Comparison of ENCODE assay signal across 10 mouse cellular contexts in the genomic region with DNA sequence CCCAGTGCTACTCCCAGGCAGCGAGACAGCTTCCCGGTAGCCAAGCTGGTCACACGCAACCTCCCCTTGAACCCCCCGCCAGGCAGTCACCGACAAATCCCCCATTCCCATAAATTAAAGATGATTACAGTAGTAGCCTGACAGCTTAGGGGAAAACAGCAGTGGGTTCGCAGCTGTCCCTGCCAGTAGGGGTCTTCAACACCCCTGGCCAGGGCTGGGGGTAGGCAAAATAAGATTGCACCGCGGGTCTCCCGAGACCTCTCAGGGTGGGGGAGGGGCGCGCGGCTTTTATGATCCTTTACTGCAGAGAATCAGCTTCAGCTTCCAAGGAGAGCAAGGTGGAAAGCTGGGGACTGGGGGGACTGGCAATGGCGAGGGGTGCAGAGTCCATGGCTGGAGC. TPM values are rescaled to one million over a fixed set of nuclear protein-coding genes. Genes with fewer than 3 reads are reported as not detected.
DNase-seq lines count a peak whose midpoint lies in the region; ATAC-seq and TF ChIP-seq lines count a peak whose summit lies in the region.
"Had no signal": no experiment of that assay in that cellular context is flagged by ENCODE, and none has a peak within 500 bp of the region (broad histone marks: within the 10 kb centered on the region; RNA-seq: fewer than 3 reads in every experiment).

No protein-coding gene starts in this region.

- TF ChIP-seq CTCF in kidney, postnatal 0 days (IDR thresholded peaks at IDR 0.05; ENCODE audit: low read depth), result no peak
- TF ChIP-seq CTCF in hindbrain, postnatal 0 days (IDR thresholded peaks at IDR 0.05; ENCODE audit: low read depth), result no peak
- no peak for TF ChIP-seq CTCF in left cerebral cortex, adult 2 months (IDR thresholded peaks at IDR 0.05)

- peak overlapping the region; percentile 44 for H3K4me2 ChIP-seq in kidney, postnatal 0 days (ENCODE audit: low read length)
- H3K4me2 ChIP-seq in embryonic facial prominence, embryonic 15.5 days (replicated peaks), result 0 out of 2 replicates have a peak overlapping the region, but pooled peaks have one; percentile 8
- peak overlapping the region; percentile 46 for H3K4me2 ChIP-seq in hindbrain, postnatal 0 days (ENCODE audit: low read depth, low read length)
- peak overlapping the region; percentile 55 for H3K4me2 ChIP-seq in neural tube, embryonic 11.5 days (ENCODE audit: low read depth)

- no peak overlapping the region for H3K4me3 ChIP-seq in kidney, postnatal 0 days (replicated peaks; ENCODE audit: low read depth, low read length)
- no peak overlapping the region for H3K4me3 ChIP-seq in embryonic facial prominence, embryonic 15.5 days (replicated peaks)
- H3K4me3 ChIP-seq in hindbrain, postnatal 0 days (ENCODE audit: low read length), result no peak overlapping the region
- peak overlapping the region; percentile 17; the same call in 1 of the 2 replicates for H3K4me3 ChIP-seq in neural tube, embryonic 11.5 days (ENCODE audit: low read depth, low read length)
- H3K4me3 ChIP-seq in left cerebral cortex, adult 2 months, result no peak overlapping the region

- no peak for ATAC-seq in kidney, postnatal 0 days (replicated peaks; ENCODE audit: low FRiP score, low read depth)
- ATAC-seq in embryonic facial prominence, embryonic 15.5 days (ENCODE audit: insufficient number of reproducible peaks, low FRiP score, low TSS enrichment, low read depth), result no peak
- ATAC-seq in hindbrain, postnatal 0 days, result no peak
- no peak for ATAC-seq in neural tube, embryonic 11.5 days (ENCODE audit: insufficient read depth, low FRiP score, low TSS enrichment)

- peaks cover 35% of the 10 kb centered on the region for H3K4me1 ChIP-seq in kidney, postnatal 0 days (replicated peaks; ENCODE audit: insufficient read depth, low read length)
- H3K4me1 ChIP-seq in embryonic facial prominence, embryonic 15.5 days, result peaks cover 58% of the 10 kb centered on the region
- peaks cover 24% of the 10 kb centered on the region for H3K4me1 ChIP-seq in hindbrain, postnatal 0 days (ENCODE audit: insufficient read depth, low read length)
- H3K4me1 ChIP-seq in neural tube, embryonic 11.5 days (ENCODE audit: control insufficient read depth, insufficient read depth, low read length), result peaks cover 23% of the 10 kb centered on the region

- peaks cover 10% of the 10 kb centered on the region for H3K27me3 ChIP-seq in kidney, postnatal 0 days (ENCODE audit: insufficient read depth, low read length)
- H3K27me3 ChIP-seq in embryonic facial prominence, embryonic 15.5 days, result peaks cover 24% of the 10 kb centered on the region
- H3K27me3 ChIP-seq in hindbrain, postnatal 0 days (ENCODE audit: insufficient read depth, low read length), result 0 out of 2 replicates have a peak, but pooled peaks cover 4% of the 10 kb centered on the region
- H3K27me3 ChIP-seq in neural tube, embryonic 11.5 days (ENCODE audit: control insufficient read depth, insufficient read depth, low read length), result 0 out of 2 replicates have a peak, but pooled peaks cover 2% of the 10 kb centered on the region

- no peaks in the 10 kb centered on the region for H3K9me3 ChIP-seq in kidney, postnatal 0 days (replicated peaks; ENCODE audit: low read length)
- H3K9me3 ChIP-seq in embryonic facial prominence, embryonic 15.5 days (replicated peaks), result no peaks in the 10 kb centered on the region
- no peaks in the 10 kb centered on the region for H3K9me3 ChIP-seq in hindbrain, postnatal 0 days (ENCODE audit: low read length)
- no peaks in the 10 kb centered on the region for H3K9me3 ChIP-seq in neural tube, embryonic 11.5 days (ENCODE audit: control insufficient read depth, low read length)

- H3K9ac ChIP-seq in kidney, postnatal 0 days (ENCODE audit: low read depth, low read length), result no peak overlapping the region
- no peak overlapping the region for H3K9ac ChIP-seq in embryonic facial prominence, embryonic 15.5 days
- H3K9ac ChIP-seq in hindbrain, postnatal 0 days (replicated peaks; ENCODE audit: low read length), result peak overlapping the region; percentile 44; the same call in 1 of the 2 replicates
- H3K9ac ChIP-seq in neural tube, embryonic 11.5 days (ENCODE audit: low read length), result peak overlapping the region; percentile 45

- intact Hi-C loops in left cerebral cortex, adult 2 months (cut with DNase I), result no loop called here

- peak; percentile 35 for DNase-seq in kidney, postnatal 0 days (ENCODE audit: low spot score)
- DNase-seq in kidney, adult 18-20 months, result no peak
- no peak for DNase-seq in hindbrain, postnatal 0 days (ENCODE audit: low spot score)
- peak; percentile 67 for DNase-seq in neural tube, embryonic 11.5 days (ENCODE audit: low spot score)
- DNase-seq in left cerebral cortex, adult 2 months (ENCODE audit: extremely low spot score in 1 of 2, low spot score in 2 of 2), result no peak
- DNase-seq in spleen, postnatal 4 days (ENCODE audit: low spot score in 2 of 2), result no peak
- DNase-seq: gastrocnemius, postnatal 14 days; lung, postnatal 14 days had no signal

- H3K27ac ChIP-seq in kidney, postnatal 0 days, result no peak overlapping the region
- H3K27ac ChIP-seq in embryonic facial prominence, embryonic 15.5 days (replicated peaks), result no peak overlapping the region
- no peak overlapping the region for H3K27ac ChIP-seq in hindbrain, postnatal 0 days
- H3K27ac ChIP-seq in neural tube, embryonic 11.5 days (ENCODE audit: low read depth, low read length), result no peak overlapping the region
- no peak overlapping the region for H3K27ac ChIP-seq in left cerebral cortex, adult 2 months

- H3K36me3 ChIP-seq in kidney, postnatal 0 days (ENCODE audit: insufficient read depth, low read length), result no peaks in the 10 kb centered on the region
- H3K36me3 ChIP-seq in embryonic facial prominence, embryonic 15.5 days, result no peaks in the 10 kb centered on the region
- H3K36me3 ChIP-seq in hindbrain, postnatal 0 days (ENCODE audit: insufficient read depth, low read length), result no peaks in the 10 kb centered on the region
- no peaks in the 10 kb centered on the region for H3K36me3 ChIP-seq in neural tube, embryonic 11.5 days (ENCODE audit: control insufficient read depth, insufficient read depth, low read length)

- 6% methylated on average over 13 of the region's 13 CpGs for WGBS in kidney, postnatal 0 days
- WGBS in embryonic facial prominence, embryonic 15.5 days, result 5% methylated on average over 13 of the region's 13 CpGs
- WGBS in hindbrain, postnatal 0 days, result 2% methylated on average over 13 of the region's 13 CpGs
- 1% methylated on average over 13 of the region's 13 CpGs for WGBS in neural tube, embryonic 11.5 days

RNA-seq across cellular contexts. Expression of a gene that starts 4.4 kb away (rescaled TPM):
- polyA plus RNA-seq in kidney, postnatal 0 days (2015; fragmentation: Nextera tagmentation; extraction: Ambion mirVana), result 13.9 and 14.3 TPM in 2 replicates
- polyA plus RNA-seq in embryonic facial prominence, embryonic 15.5 days (2015; fragmentation: Nextera tagmentation; extraction: Ambion mirVana), result 11.1 and 12.3 TPM in 2 replicates
- total RNA-seq in hindbrain, postnatal 0 days (2014; rRNA removed), result 1.8 and 2.0 TPM in 2 replicates
- polyA plus RNA-seq in hindbrain, postnatal 0 days (2015; fragmentation: Nextera tagmentation; extraction: Ambion mirVana), result 0.69 and 0.73 TPM in 2 replicates
- 19.9 and 23.9 TPM in 2 replicates for polyA plus RNA-seq in neural tube, embryonic 11.5 days (2014; fragmentation: Nextera tagmentation; extraction: Ambion mirVana)
- total RNA-seq in left cerebral cortex, adult 2 months (2021), result under 1 TPM; 0.50 to 0.91 TPM
- total RNA-seq: MEL had no signal

Comparison
In these comparisons a context has a peak if more than half of its experiments do, and no peak if none do; other contexts are left out.
1. DNase-seq: peak in kidney, postnatal 0 days (single experiment) and neural tube, embryonic 11.5 days (single experiment); none in kidney, adult 18-20 months (single experiment), hindbrain, postnatal 0 days (single experiment), left cerebral cortex, adult 2 months (0 of 2) and spleen, postnatal 4 days (0 of 2).
2. H3K9ac ChIP-seq: peak in hindbrain, postnatal 0 days (single experiment) and neural tube, embryonic 11.5 days (single experiment); none in kidney, postnatal 0 days (single experiment) and embryonic facial prominence, embryonic 15.5 days (single experiment).
3. Peak in every context shown above with its lines, with median percentiles within 50 percentile points of each other: H3K4me2 ChIP-seq.